Mouse (Mus musculus) naive thymus-derived CD4-positive, alpha-beta T cell, adult 2 months (primary cell): ENCODE measurements around the gene Bicd1.

Source experiments
- DNase-seq: peaks from one replicate; pipeline ENCODE4 v3.0.0-alpha.2; 2011; ENCODE audit warnings: low read depth

Bicd1 gene

GRCm38 (mm10) chr6:149565720-149566498 lies 157.2 kb downstream of the Bicd1 start:
- DNase-seq = peak; percentile 28

- no peak for DNase-seq
Observed at GRCm38 (mm10) chr6:149567219-149567618, 158.5 kb downstream of the Bicd1 start.

GRCm38 (mm10) chr6:149574288-149574687 lies 165.6 kb downstream of the Bicd1 start:
- no peak for DNase-seq

DNA sequence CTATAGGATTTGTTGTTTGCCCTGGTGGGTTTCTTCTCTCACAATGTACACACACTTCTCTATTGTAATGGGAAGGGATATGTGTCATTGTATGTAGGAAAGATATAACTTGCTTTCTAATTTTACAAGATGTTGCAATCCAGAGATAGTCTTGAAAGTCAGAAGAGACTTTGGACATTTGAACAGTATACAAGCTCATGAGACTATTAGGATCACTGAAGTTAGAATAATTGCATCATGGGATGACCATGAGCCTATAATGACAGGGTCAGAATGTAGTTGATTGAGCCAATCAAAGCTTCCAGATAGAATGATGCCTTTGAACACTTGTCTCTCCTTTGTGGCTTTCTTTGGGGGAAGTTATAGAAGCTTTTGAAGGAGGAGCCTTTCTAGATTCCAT lies 171.4 kb downstream of the Bicd1 start:
- no peak for DNase-seq

GRCm38 (mm10) chr6:149585708-149586504 lies 177.2 kb downstream of the Bicd1 start:
- peak; percentile 3 for DNase-seq
